Mouse (Mus musculus): ENCODE data around the gene Immp2l.
"Not testable (repeated sequence)": the region's sequence is repeated elsewhere in the genome, so short reads cannot be mapped to it uniquely, and the experiment has no call there.

Gene Immp2l

DNA sequence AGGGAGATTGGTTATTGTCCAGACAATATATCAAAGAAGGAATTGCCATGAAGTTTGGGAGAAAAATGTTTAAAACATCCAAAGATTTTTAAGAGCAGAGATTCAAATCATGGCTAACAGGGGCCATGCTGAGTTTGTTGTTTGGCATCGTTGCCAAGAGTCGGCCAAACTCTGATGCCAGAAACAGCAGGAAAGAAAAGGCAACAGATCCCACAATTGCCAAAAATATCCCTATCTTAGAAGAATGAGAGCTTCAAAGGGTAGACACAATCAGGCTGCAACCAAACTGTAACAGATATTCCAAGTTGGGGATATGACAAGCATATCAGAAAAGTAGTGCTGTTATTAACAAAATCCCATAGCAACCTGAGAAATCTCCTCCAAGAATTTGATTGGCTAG is 686.7 kb downstream of the Immp2l start:
- DNase-seq (ENCODE audit: low spot score) = no peak

DNA sequence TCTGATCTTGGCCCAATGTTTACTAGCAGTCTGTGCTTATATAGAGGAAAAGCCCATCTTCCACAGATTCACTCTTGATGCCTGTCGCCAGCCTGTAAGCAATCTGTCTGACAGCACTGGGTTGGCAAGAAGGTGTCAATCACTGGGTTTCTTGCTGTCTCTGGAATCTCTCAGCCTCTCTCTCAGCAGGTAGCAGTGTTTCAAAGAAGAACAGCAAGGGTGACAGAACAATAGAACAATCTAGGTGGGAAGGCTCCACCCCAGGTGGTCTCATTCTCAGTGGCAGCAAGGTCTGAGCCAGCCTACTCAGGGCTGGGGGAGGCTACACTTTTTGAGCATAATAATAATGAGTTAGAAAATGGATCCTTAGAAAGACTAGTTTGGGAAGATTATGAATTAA is 693.1 kb downstream of the Immp2l start:
- no peak for DNase-seq (ENCODE audit: low spot score)

DNA sequence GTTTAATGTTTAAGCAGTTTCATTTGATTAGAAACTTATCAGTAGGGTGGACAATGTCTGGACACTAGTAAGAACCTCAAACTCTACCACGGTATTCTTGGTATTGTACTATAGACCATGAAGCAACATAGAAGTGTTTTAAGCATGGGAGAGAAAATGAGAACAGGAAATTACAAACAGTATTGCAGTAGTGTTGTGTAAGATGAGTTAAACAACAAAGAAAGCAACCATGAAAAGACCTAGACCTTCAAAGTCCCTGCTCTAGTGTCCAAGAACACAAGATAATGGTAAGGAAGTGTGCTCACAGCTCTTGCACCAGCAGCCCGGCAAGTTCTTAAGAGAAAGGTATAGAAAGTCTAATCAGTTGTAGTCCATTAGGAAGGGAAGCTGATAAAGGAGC is 700.7 kb downstream of the Immp2l start:
- no peak for DNase-seq (ENCODE audit: low spot score)

DNA sequence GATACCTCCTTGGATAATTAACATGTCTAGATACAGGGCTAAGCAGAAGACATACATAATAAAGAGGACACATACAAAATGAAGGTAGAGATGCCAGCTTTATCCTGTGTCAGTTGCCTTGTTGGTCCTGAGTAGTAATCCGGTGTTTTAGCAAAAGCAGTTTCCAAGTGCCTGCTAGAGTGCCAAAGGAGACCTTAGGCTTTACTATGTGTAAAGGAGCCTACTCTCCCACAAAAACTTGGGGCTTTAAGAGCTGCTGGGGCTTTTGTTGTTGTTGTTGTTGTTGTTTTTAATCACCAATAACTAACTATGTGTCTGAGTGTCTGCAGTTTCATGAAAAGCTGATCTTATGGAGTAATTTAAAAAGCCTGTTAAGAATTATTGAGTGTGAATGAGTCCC is 702.8 kb downstream of the Immp2l start:
- no peak for DNase-seq (ENCODE audit: low spot score)

DNA sequence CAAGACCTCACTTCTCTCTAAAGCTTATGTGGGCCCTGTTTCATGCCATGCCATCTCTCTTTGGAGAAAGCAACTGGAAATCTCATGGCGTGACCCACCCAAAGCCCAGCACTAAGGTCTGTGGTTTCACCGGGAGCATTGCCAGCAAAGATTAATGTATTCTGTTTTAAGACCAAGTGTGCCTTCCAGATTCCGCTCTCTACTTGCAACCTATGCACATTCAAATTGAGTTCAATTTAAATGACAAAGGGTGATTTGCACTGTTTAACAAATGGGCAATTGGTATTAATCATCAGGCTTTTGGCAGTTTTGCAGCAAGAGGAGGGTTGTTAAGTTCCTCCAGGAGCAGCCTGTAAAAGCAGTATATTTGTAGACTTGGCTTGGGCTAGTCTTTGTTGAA is 703.3 kb downstream of the Immp2l start:
- DNase-seq (ENCODE audit: low spot score) = no peak

DNA sequence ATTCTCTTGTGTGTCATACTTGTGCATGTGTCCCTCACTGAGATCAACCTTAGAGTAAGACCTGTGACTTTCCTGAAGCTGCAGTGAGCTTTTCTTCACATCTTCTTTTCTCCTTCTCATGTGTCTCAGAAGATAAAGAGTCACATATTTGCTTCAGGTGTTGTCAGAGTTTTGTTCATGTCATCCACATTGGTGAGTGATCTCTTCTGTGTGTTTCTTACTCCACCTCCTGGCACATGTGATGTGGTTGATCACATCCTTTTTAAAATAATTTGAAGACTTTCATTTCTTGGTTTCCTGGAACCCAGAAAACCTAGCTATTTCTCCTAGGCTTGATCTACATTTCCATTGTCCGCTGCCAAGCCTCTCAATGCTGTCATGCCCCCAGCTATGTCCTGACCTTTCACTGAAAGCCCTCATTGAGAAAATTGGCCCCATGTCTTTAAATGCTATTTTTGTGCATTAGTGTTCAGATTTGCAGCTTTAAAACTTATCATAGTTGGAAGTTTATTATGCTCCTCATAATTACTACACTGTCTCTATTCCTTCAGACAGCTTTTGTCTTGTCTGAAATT is 704.0 kb downstream of the Immp2l start:
- DNase-seq (ENCODE audit: low spot score) = no peak

DNA sequence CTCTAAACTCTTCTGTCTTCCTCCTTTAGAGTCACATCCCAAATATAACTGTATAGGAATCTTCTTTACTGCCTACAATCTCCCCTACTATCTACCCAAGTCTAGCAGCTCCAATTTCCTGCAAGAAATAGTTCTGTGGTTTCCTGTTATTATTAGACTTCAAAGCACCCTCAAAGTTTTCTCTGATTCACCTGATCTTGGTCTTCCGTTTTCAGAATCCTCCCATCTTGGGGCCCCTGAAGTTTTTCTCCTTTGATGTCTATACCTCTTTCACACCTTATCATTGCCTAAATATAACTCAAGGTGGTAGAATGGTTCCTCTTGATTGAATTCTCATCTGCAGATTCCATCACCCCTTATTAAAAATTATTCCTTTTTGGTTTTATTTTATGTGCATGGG is 704.6 kb downstream of the Immp2l start:
- no peak for DNase-seq (ENCODE audit: low spot score)

DNA sequence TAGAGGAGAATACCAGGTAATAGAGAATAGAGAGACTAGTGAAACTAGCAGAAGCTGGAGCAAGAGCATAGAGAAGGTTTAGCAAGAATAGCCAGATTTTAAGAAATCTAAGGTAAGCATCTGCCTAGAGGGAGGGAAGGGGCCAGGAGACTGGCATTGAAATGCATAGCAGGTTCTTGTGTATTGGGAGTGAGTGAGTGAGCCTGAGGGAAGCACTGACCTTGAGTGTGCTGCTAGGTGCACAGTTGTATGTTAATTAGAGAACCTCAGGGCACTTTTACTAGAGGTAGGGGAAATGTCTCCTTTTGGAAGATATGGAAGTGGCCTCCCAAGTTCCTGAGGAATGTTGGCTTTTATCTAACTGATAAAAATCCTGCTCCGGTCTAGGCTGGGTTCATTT is 705.9 kb downstream of the Immp2l start:
- no peak for DNase-seq (ENCODE audit: low spot score)

DNA sequence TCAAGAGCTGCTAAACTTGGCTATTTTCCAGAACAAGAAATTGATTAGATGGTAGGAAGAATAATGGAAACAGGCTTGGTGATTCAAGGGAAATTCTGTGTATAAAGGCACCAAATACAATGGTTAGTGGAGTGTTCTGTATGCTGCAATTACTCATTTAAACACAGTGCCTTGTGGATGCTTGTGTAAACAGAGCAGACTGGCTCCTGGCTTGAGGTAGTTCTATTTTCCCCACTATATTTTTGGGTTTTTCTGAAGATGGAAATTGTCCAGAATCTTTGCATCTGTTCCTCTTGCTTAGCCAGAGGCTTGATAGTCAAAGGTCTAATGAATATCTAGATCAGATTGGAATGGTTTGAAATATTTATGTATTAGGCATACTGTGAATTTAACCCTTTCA is 709.3 kb downstream of the Immp2l start:
- no peak for DNase-seq (ENCODE audit: low spot score)

DNA sequence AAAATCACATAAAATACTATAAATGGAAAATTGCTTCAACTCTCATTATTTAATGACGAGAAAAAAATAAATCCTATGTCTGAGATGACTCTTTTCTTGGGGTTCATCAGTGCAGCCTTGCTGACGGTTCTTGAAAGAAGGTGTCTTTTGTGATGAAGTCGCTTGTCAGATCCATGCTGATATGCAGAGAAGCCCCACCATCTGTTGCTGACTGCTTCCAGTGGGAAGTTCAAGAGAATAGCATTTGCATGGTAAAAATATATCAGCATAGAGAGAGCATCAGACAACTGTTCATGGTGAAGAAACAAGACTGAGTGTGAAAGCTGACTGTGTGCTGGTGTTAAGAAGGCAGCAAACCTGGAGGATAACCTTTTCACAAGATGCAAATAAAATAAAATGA is 719.0 kb downstream of the Immp2l start:
- DNase-seq (ENCODE audit: low spot score) = no peak

DNA sequence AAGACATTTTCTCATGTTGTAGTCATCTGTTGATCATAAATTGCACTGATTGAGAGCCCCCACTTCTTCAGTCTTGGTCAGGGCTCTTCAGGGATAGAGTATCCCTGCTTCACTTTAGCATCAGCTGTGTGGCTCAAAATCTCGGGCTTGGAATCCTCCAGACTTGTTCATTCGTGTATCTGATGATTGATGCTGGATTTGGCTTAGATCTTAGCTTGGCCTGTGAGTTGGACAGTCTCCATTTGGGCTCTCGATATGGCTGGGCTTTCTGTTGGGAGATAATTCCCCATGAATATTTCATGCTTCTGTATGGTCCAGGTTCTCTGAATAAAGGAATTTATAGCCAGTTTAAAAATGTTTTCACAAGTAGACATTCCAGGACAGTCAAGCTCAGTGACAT is 739.5 kb downstream of the Immp2l start:
- no peak for DNase-seq (ENCODE audit: low spot score)

DNA sequence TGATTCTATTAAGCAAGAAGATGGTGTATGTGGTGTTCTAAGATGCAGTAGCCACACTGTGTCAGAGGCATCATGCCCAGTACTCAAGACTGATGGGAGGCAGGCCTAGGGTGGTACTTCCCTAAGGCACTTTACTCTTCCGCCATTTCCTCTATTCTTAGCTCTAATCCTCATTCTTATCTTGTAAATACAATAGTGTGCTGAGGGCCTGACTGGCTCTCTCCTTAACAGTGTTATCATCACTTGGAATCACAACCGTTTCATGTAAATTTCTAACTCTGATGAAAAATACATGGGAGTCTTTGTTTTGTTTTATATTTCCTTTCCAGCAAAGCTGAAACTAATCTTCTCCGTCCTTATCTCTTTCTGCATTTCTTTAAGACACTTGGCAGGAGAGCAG is 750.1 kb downstream of the Immp2l start:
- DNase-seq (ENCODE audit: low spot score) = no peak

DNA sequence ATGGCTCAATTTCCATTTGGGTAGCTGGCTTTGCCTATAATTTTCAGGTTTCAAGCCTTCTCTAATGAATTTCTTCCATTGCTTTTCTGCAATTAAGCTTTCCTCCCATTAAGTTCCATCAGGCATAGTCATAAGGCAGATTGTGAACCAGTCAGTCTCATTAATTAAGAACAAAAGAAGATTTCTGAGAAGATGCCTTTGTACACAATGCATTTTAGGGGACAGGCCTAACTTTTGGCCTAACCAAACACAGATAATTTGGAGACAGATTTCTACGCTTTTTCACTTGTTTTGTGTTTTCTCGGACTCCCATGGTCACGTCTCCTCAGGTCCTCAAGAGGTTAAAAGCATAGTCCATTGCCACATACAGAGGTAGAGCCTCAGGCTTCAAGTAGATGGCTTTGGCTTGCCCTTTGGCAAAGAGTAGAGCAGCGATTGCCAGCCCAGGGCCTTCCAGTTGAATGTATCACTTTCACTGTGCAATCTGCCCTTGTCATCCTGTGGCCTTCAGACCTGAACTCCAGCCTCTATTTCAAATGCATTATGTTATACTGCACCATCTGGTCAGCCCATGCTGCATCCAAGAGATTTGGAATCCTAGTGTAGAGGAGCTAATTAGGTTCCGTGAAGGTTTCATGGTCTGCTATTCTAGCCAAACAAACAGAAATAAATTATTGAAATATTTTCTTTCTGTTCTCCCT is 750.9 kb downstream of the Immp2l start:
- no peak for DNase-seq (ENCODE audit: low spot score)

DNA sequence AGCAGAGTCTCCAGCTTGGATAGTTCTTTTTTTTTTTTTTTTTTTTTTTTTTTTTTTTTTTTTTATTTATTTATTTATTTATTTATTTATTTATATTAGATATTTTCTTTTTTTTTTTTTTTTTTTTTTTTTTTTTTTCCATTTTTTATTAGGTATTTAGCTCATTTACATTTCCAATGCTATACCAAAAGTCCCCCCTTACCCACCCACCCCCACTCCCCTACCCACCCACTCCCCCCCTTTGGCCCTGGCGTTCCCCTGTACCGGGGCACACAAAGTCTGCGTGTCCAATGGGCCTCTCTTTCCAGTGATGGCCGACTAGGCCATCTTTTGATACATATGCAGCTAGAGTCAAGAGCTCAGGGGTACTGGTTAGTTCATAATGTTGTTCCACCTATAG is 753.9 kb downstream of the Immp2l start:
- not testable (repeated sequence) for DNase-seq (ENCODE audit: low spot score)

DNA sequence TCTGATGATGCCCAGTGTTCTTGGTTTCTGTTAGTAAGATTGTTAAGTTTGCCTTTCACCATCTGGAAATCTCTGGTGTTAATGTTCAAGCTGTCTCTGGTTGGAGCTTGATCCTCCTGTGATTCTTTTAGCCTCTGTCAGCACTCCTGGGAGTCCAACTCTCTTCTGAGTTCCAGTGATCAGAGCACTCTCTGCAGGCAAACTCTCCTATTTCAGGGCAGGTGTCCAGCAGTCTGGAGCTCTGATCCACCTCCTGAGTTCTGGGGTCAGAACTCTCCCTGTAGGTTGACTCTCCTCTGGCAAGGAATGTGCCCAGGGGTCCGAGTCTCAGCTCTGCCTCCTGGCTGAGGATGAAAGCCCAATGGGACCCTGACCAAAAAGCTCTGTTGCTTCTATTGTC is 769.8 kb downstream of the Immp2l start:
- not testable (repeated sequence) for DNase-seq (ENCODE audit: low spot score)

DNA sequence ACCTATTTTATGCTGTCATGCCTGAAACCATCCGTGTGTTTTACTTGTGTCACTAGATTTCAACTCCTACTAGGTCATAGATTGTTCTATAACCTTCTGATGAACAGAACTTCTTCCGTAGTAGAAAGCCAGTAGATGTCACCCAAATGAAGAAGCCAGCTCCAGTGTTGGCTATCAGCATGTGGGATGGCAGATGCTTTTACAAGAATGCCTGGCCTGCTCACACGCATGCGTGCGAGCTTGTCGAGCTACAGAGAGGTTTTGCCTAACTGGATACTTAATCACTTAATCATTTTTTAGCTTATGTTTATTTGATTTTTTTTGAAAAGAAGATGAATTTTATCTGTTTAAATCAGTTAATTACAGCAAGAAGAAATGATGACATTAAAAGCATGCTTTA is 805.6 kb downstream of the Immp2l start:
- no peak for DNase-seq (ENCODE audit: low spot score)

DNA sequence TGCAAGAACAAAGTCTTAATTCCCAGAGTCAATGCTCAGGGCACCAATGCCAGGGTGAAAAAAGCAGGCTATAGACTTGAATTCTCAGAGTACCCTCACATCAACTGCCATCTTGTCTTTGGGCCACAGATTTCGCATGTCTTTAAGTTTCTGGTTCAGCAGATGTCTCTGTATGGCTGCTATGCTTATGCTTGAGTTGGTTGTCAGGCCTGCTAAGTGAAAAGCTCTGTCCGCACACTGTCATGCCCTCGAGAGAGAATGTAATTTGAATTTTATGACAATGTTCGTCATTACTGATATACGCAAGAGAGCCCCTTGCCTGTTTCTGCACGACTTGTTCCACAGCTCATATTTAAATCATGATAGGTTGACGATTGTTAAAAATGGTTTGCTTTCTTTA is 807.8 kb downstream of the Immp2l start:
- no peak for DNase-seq (ENCODE audit: low spot score)

DNA sequence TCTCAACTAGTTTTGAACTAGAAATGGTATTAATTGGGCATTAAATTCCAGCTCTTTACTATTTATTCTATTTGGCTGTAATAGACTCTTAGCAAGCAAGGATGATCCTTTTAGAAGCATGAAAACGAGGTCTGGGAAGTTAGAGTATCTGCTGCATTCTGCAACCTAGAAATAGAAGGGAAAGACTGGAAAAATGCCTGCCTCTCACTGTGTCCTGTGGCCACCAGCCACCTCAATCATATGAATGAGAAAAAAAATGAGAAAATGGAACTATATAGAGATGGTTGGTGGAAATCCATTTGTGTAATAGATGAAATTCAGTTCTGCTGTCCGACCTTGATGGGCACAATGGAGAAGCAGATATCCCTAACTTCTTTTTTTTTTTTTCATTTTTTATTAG is 810.8 kb downstream of the Immp2l start:
- DNase-seq (ENCODE audit: low spot score) = no peak

DNA sequence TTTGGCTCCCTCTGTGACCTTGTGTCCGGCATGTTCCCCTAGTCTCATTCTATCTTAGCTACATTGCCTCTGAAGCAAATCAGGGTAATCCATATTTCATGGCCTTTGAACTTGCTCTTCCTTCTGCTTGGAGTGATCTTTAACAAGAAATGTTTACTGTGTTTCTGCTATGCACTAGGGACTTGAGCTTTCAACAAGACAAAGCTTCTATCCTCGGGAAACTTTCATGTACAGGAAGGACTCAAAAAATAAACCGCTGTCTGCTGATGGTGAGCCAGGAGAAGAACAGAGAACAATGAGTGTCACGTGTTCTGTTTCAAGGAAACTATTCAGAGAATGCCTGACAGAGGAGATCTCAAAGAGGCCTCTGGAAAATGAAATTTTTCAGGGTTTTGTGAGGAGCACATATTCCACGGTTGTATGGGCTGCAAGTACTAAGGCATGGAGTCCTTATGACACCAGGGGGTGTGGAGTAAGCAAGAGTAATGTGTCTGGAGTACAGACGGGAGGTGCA is 814.5 kb downstream of the Immp2l start:
- no peak for DNase-seq (ENCODE audit: low spot score)

DNA sequence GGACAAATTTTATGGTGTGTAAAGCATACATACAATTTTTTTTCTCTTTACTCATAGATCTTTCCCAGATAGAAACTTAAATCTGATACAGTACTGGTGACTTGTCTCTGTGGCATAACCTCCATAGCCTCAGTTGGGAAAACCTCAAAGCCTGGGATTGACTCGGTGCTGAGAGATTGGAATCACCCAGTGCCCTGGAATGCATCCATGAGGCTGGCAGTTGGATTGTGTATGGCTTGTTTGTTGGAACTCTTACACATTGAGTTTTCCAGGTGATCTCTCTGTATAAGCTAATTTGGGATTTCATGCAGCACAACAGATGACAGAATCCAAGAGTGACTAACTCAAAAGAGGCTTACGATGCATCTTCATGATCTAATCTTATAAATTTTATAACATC is 815.4 kb downstream of the Immp2l start:
- no peak for DNase-seq (ENCODE audit: low spot score)

DNA sequence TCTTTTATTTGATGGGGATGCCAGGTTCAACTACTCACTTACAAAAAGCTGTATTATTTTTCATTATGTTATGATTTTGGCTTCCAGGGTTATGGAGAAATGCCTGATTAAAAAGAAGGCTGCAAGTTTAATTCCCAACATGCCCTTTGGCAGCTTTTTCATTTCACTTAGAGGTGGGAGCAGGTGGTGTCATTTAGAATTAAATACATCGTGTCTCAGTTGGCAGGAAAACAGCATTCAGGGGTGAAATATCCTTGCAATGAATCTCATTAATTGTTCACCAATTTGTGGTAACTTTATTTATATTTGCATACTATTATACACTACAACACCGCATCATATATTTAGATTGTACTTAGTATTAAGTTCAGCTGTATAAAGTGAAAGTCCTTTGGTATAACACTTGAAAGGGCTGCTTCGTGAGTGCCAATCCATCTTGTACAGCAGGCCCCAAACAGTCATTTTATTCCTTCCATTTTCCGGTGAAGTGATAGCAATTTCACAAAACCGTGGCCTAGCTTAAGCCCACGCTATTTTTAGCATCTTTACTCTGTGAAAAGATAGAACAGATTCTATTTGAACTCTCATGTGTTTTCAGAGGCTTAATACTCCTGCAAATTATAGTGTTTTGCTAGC is 818.9 kb downstream of the Immp2l start:
- DNase-seq (ENCODE audit: low spot score) = no peak

DNA sequence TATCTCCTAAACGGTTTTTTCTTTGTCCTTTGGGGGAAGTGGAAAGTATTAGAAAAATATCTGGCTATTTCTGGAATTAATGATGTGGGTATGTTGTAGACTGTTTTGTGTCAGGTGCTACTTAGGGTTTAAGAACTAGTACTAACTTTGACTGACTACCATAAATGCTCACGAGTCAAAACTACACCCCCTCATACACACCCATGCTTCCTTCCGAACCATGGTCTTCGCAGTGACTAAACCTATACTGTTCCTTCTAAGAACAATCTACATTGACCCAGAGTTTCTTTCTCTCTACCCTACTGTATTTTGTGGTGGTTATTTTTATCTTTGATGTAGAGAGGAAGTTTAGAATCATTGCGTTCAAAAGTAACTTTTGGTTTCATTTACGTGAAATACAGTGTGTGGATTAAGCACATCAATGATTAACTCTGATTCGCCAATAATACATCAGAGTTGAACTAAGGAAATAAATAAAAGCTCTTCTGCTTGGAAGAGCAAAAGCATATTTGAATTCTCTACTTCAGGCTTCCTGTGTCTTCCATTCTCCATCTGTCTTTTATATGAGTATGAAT is 828.1 kb downstream of the Immp2l start:
- no peak for DNase-seq (ENCODE audit: low spot score)

DNA sequence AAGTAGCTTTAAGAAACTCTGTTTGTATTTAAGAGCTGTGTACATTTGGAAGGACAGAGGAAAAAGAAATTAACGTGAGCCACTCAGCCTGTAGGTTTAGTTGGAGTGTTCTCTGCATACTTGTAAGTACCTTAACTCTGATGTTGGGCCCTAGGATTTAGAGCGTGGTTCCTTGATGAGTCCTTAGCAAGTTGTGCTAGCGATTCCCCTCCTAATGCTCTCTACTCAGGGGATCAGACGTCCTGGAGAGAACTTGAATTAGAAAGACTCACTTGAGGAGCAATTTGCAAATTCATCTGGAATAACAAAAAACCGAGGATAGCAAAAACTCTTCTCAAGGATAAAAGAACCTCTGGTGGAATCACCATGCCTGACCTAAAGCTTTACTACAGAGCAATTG is 835.8 kb downstream of the Immp2l start:
- DNase-seq (ENCODE audit: low spot score) = not testable (repeated sequence)

All from spleen, adult 12 weeks (tissue).